Mouse (Mus musculus): ENCODE data around the gene Ccdc163. TPM values are rescaled to one million over a fixed set of nuclear protein-coding genes. Genes with fewer than 3 reads are reported as not detected.
A peak's percentile ranks its signal among the peaks of the same experiment; 100 is the strongest.
"Not testable (repeated sequence)": the region's sequence is repeated elsewhere in the genome, so short reads cannot be mapped to it uniquely, and the experiment has no call there.

The Ccdc163 gene
- total RNA-seq, 1 experiment = 21.9 TPM

DNA sequence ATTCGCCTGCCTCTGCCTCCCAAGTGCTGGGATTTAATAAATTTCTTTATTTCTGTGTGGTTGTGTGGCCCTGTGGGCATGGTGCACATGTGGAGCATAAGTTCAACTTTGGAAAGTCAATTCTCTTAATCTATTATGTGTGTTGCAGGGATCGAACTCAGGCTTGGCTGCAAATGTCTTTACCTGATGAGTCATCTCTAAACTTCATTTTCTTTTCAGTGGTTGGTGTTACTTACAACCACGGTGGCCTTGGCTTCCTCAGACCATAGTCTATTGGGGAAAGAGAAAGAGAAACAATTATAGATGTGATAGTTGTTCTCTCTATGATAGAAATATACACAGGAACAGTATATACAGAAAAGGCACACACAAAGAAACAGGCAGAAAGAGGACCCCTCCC lies 32.3 kb upstream of the Ccdc163 start:
- Histone ChIP-seq H3K9ac (ENCODE audit: insufficient read depth, low read depth, low read length, poor library complexity, severe bottlenecking) (no peak overlapping the region), H3K27ac (ENCODE audit: insufficient read depth, low read depth, low read length, poor library complexity, severe bottlenecking) (no peak overlapping the region), H3K4me3 (ENCODE audit: insufficient read depth in 1 of 2, low read depth in 1 of 2, low read length in 2 of 2, poor library complexity in 1 of 2, severe bottlenecking in 1 of 2) (no peak overlapping the region), H3K36me3 (ENCODE audit: control insufficient read depth, insufficient read depth, low read length, poor library complexity, severe bottlenecking) (no peaks in the 10 kb centered on the region), H3K9me3 (ENCODE audit: control insufficient read depth, insufficient read depth, low read depth, low read length) (no peaks in the 10 kb centered on the region), H3K4me1 (ENCODE audit: control insufficient read depth in 2 of 2, insufficient read depth in 2 of 2, low read length in 2 of 2, poor library complexity in 1 of 2) (no peaks in the 10 kb centered on the region)
- in situ Hi-C loops (cut with MboI; ENCODE audit: low sequenced_read_pairs in 2 of 2, unreplicated experiment in 2 of 2) = no loop called here
- TF ChIP-seq HCFC1 (IDR thresholded peaks at IDR 0.05; ENCODE audit: borderline replicate concordance, insufficient read depth, low read length) = no peak
- no peak for TF ChIP-seq ZC3H11A (IDR thresholded peaks at IDR 0.05; ENCODE audit: borderline replicate concordance, low read depth, low read length)
- TF ChIP-seq CHD2 (IDR thresholded peaks at IDR 0.05; ENCODE audit: low read depth, low read length) = no peak
- TF ChIP-seq ZNF384 (IDR thresholded peaks at IDR 0.05; ENCODE audit: low read depth, low read length) = no peak
- no peak for TF ChIP-seq MAFK (IDR thresholded peaks at IDR 0.05; ENCODE audit: insufficient read depth, low read depth, low read length)
- DNase-seq (ENCODE audit: low read depth, low spot score) = no peak

DNA sequence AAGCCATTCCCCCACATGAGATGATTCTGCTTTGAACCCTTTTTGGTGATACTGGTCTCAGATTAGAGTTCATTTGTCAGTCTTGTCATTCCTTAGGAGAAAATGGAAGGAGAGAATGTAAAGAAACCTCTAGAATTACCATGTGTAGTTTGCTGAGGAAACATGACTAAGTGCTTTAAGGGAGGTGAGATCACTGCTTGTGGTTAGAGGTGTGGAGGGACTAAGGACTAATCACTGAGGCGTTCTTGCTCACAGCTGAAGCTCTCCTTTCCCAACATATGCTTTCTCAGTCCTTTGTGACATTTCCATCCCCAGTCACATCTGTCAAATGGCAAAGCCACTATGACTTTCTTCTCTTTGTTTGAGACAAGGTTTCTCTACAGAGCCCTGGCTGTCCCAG lies 30.5 kb upstream of the Ccdc163 start:
- H3K9ac ChIP-seq (ENCODE audit: insufficient read depth, low read depth, low read length, poor library complexity, severe bottlenecking) = no peak overlapping the region
- in situ Hi-C loops (cut with MboI; ENCODE audit: low sequenced_read_pairs in 2 of 2, unreplicated experiment in 2 of 2) = no loop called here
- TF ChIP-seq HCFC1 (IDR thresholded peaks at IDR 0.05; ENCODE audit: borderline replicate concordance, insufficient read depth, low read length) = no peak
- TF ChIP-seq MAFK (IDR thresholded peaks at IDR 0.05; ENCODE audit: insufficient read depth, low read depth, low read length) = no peak
- TF ChIP-seq CHD2 (IDR thresholded peaks at IDR 0.05; ENCODE audit: low read depth, low read length) = no peak
- no peak for TF ChIP-seq ZNF384 (IDR thresholded peaks at IDR 0.05; ENCODE audit: low read depth, low read length)

DNA sequence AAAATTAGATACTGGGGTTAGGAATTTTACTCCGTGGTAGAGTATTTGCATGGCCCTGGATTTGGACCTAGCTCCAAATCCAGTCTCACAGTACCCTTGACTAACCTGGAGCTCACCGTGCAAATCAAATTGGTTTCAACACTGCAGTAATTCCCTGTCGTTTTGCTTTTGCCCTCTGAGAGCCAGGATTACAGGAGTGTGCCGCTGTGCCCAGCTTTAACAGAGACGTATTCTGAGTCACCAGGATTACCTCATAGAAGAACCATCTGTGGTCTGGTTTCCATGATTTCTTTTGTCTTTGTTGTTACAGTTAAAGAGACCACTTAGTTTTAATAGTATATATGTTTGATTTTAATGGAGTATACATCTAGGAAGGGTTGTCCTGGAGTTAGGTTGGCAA lies 29.2 kb upstream of the Ccdc163 start:
- H3K36me3 ChIP-seq (ENCODE audit: control insufficient read depth, insufficient read depth, low read length, poor library complexity, severe bottlenecking) = no peaks in the 10 kb centered on the region
- in situ Hi-C loops (cut with MboI; ENCODE audit: low sequenced_read_pairs in 2 of 2, unreplicated experiment in 2 of 2) = no loop called here

More for the DNA sequence above, 30.5 kb upstream of the Ccdc163 start:
- Histone ChIP-seq H3K4me3 (ENCODE audit: insufficient read depth in 1 of 2, low read depth in 1 of 2, low read length in 2 of 2, poor library complexity in 1 of 2, severe bottlenecking in 1 of 2) (no peak overlapping the region), H3K9me3 (ENCODE audit: control insufficient read depth, insufficient read depth, low read depth, low read length) (no peaks in the 10 kb centered on the region), H3K27ac (ENCODE audit: insufficient read depth, low read depth, low read length, poor library complexity, severe bottlenecking) (no peak overlapping the region), H3K36me3 (ENCODE audit: control insufficient read depth, insufficient read depth, low read length, poor library complexity, severe bottlenecking) (no peaks in the 10 kb centered on the region), H3K4me1 (ENCODE audit: control insufficient read depth in 2 of 2, insufficient read depth in 2 of 2, low read length in 2 of 2, poor library complexity in 1 of 2) (peaks cover 0 to 5% of the 10 kb centered on the region in 2 experiments; a peak in 1 of 4 replicates)
- DNase-seq (ENCODE audit: low read depth, low spot score) = no peak

DNA sequence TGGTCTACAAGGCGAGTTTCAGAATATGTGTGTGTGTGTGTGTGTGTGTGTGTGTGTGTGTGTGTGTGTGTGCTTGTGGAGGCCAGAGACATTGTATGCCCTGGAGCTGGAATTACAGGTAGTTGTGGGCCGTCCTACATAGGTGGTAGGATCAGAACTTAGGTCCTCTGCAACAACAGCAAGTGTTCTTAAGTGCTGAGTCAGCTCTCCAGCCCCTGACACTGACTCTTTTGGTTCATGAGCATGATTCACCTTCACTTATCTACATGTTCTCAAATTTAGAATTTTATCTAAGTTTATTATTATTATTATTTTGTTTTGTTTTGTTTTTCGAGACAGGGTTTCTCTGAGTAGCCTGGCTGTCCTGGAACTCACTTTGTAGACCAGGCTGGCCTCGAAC lies 27.8 kb upstream of the Ccdc163 start:
- H3K27ac ChIP-seq (ENCODE audit: insufficient read depth, low read depth, low read length, poor library complexity, severe bottlenecking); H3K4me3 ChIP-seq (ENCODE audit: insufficient read depth in 1 of 2, low read depth in 1 of 2, low read length in 2 of 2, poor library complexity in 1 of 2, severe bottlenecking in 1 of 2); H3K36me3 ChIP-seq (ENCODE audit: control insufficient read depth, insufficient read depth, low read length, poor library complexity, severe bottlenecking); DNase-seq (ENCODE audit: low read depth, low spot score); H3K4me1 ChIP-seq (ENCODE audit: control insufficient read depth in 2 of 2, insufficient read depth in 2 of 2, low read length in 2 of 2, poor library complexity in 1 of 2); H3K9me3 ChIP-seq (ENCODE audit: control insufficient read depth, insufficient read depth, low read depth, low read length); H3K9ac ChIP-seq (ENCODE audit: insufficient read depth, low read depth, low read length, poor library complexity, severe bottlenecking); in situ Hi-C loops (cut with MboI; ENCODE audit: low sequenced_read_pairs in 2 of 2, unreplicated experiment in 2 of 2): not testable (repeated sequence)
- TF ChIP-seq MAFK (IDR thresholded peaks at IDR 0.05; ENCODE audit: insufficient read depth, low read depth, low read length) = peak; percentile 81

More for the DNA sequence above, 29.2 kb upstream of the Ccdc163 start:
- Histone ChIP-seq H3K4me1 (ENCODE audit: control insufficient read depth in 2 of 2, insufficient read depth in 2 of 2, low read length in 2 of 2, poor library complexity in 1 of 2) (peaks cover 0 to 5% of the 10 kb centered on the region in 2 experiments; a peak in 1 of 4 replicates), H3K9me3 (ENCODE audit: control insufficient read depth, insufficient read depth, low read depth, low read length) (no peaks in the 10 kb centered on the region), H3K9ac (ENCODE audit: insufficient read depth, low read depth, low read length, poor library complexity, severe bottlenecking) (no peak overlapping the region), H3K4me3 (ENCODE audit: insufficient read depth in 1 of 2, low read depth in 1 of 2, low read length in 2 of 2, poor library complexity in 1 of 2, severe bottlenecking in 1 of 2) (no peak overlapping the region), H3K27ac (ENCODE audit: insufficient read depth, low read depth, low read length, poor library complexity, severe bottlenecking) (no peak overlapping the region)
- no peak for TF ChIP-seq CHD2 (IDR thresholded peaks at IDR 0.05; ENCODE audit: low read depth, low read length)
- TF ChIP-seq ZC3H11A (IDR thresholded peaks at IDR 0.05; ENCODE audit: borderline replicate concordance, low read depth, low read length) = no peak
- no peak for TF ChIP-seq MAFK (IDR thresholded peaks at IDR 0.05; ENCODE audit: insufficient read depth, low read depth, low read length)
- no peak for TF ChIP-seq HCFC1 (IDR thresholded peaks at IDR 0.05; ENCODE audit: borderline replicate concordance, insufficient read depth, low read length)
- no peak for TF ChIP-seq ZNF384 (IDR thresholded peaks at IDR 0.05; ENCODE audit: low read depth, low read length)
- DNase-seq (ENCODE audit: low read depth, low spot score) = no peak

DNA sequence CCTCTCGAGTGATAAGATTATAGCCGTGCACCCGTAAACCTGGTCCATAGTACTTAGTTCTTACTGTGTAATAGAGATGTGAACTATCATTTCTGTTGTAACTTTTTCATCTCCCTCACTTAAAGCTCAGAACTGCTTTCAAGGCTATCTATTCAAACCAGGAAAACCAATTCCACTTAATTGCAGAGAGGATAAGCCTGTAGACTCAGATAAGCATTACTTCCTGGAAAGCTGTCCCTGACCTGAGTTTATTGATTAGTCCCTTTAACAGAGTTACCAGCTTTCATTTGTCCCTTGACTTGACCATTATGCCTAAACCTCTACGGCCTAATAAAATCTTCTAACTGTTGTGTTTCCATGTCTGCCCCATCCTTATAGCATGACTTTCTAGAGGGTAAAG lies 24.4 kb upstream of the Ccdc163 start:
- no peak for DNase-seq (ENCODE audit: low read depth, low spot score)
- TF ChIP-seq HCFC1 (IDR thresholded peaks at IDR 0.05; ENCODE audit: borderline replicate concordance, insufficient read depth, low read length) = no peak
- no peak for TF ChIP-seq ZNF384 (IDR thresholded peaks at IDR 0.05; ENCODE audit: low read depth, low read length)
- no peak for TF ChIP-seq CHD2 (IDR thresholded peaks at IDR 0.05; ENCODE audit: low read depth, low read length)
- no peak for TF ChIP-seq ZC3H11A (IDR thresholded peaks at IDR 0.05; ENCODE audit: borderline replicate concordance, low read depth, low read length)
- no peak for TF ChIP-seq MAFK (IDR thresholded peaks at IDR 0.05; ENCODE audit: insufficient read depth, low read depth, low read length)
- H3K9ac ChIP-seq (ENCODE audit: insufficient read depth, low read depth, low read length, poor library complexity, severe bottlenecking) = no peak overlapping the region
- in situ Hi-C loops (cut with MboI; ENCODE audit: low sequenced_read_pairs in 2 of 2, unreplicated experiment in 2 of 2) = no loop called here
- no peaks in the 10 kb centered on the region for H3K9me3 ChIP-seq (ENCODE audit: control insufficient read depth, insufficient read depth, low read depth, low read length)
- H3K4me3 ChIP-seq (ENCODE audit: insufficient read depth in 1 of 2, low read depth in 1 of 2, low read length in 2 of 2, poor library complexity in 1 of 2, severe bottlenecking in 1 of 2) = no peak overlapping the region
- H3K4me1 ChIP-seq (ENCODE audit: control insufficient read depth in 2 of 2, insufficient read depth in 2 of 2, low read length in 2 of 2, poor library complexity in 1 of 2) = peaks cover 3 to 5% of the 10 kb centered on the region in 2 experiments; a peak in 2 of 4 replicates
- no peak overlapping the region for H3K27ac ChIP-seq (ENCODE audit: insufficient read depth, low read depth, low read length, poor library complexity, severe bottlenecking)
- peaks cover 14% of the 10 kb centered on the region for H3K36me3 ChIP-seq (ENCODE audit: control insufficient read depth, insufficient read depth, low read length, poor library complexity, severe bottlenecking)

Data from ES-E14 (cell line).